Mouse (Mus musculus): ENCODE measurements at regions not wholly inside any gene's neighbourhood (a gene's known extent, or its start where the extent isn't known, plus 50 kb on each side); places are given as distances from the start of the nearest gene placed in this dataset.

DNA sequence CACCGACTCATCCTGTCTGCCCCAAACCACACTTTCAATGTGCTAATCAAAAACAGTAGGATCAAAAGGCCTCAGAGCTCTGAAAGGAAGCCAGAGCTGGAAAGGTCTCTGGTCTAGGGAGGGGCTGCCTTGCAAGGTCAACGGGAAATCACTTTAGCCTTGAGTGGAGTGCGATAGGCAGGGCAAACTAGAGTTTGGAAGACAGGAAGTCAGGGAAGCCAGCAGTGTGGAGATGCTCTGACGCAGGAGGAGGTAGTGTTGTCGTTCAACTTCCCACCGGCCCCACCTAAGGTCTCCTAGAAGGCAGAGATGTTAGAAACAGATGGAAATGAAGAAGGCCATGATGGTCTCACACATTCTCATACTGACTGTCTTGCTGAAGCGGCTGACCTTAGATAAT, 52.0 kb upstream of the Trp53i11 start:
- ATAC-seq (replicated peaks; ENCODE audit: low FRiP score) (no peak), DNase-seq (ENCODE audit: low spot score) (no peak)
- Histone ChIP-seq H3K9ac (ENCODE audit: low read depth, low read length) (no peak overlapping the region), H3K27me3 (replicated peaks; ENCODE audit: control insufficient read depth, insufficient read depth, low read length) (no peaks in the 10 kb centered on the region), H3K4me1 (replicated peaks; ENCODE audit: control insufficient read depth, insufficient read depth, low read length) (no peaks in the 10 kb centered on the region), H3K27ac (ENCODE audit: low read depth, low read length) (no peak overlapping the region), H3K9me3 (ENCODE audit: control insufficient read depth, low read length) (no peaks in the 10 kb centered on the region), H3K36me3 (ENCODE audit: control insufficient read depth, insufficient read depth, low read length) (no peaks in the 10 kb centered on the region), H3K4me3 (ENCODE audit: low read depth, low read length) (no peak overlapping the region), H3K4me2 (no peak overlapping the region)
- 35% methylated on average over 7 of the region's 7 CpGs for WGBS

DNA sequence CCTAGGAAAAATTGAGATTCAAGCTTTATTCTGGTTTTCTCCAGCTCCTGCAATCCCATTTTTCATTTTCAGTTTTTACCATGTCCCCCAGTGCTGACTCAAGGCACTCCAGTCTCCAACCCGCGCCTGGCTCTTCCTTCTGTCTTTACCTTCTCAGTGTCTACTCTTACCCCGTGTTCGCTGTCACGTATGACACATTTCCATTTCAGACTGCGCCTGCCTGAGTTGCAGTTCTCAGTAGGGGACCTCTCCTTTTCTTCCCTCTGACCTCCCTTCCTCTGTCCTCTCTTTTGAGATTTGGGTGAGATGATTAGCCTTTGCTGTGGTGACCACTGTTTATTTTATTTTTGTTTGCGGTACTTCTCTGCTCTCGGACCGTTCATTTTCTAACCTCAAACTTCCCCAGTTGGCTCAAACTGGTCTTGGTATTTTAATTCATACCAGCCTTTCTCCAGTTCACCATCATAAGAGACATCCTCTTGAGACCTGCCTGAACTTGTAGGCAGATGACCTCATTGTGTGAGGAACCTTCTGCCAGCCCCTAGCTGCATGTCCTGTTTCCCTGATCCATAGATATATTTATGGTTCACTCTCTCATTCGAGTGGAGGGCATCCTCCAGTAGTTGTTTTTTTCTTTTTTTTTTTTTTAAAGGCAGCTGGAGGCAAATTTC, 53.9 kb upstream of the Trp53i11 start:
- WGBS: 82% methylated on average over 10 of the region's 10 CpGs

GRCm38 (mm10) chr2:93131825-93132623, 55.3 kb upstream of the Trp53i11 start:
- H3K4me1 ChIP-seq (replicated peaks; ENCODE audit: control insufficient read depth, insufficient read depth, low read length): no peaks in the 10 kb centered on the region
- H3K27ac ChIP-seq (ENCODE audit: low read depth, low read length): no peak overlapping the region
- no peak for DNase-seq (ENCODE audit: low spot score)
- no peak overlapping the region for H3K4me2 ChIP-seq
- 63% methylated on average over 9 of the region's 9 CpGs for WGBS
- H3K36me3 ChIP-seq (ENCODE audit: control insufficient read depth, insufficient read depth, low read length): no peaks in the 10 kb centered on the region
- no peak overlapping the region for H3K9ac ChIP-seq (ENCODE audit: low read depth, low read length)
- H3K4me3 ChIP-seq (ENCODE audit: low read depth, low read length): no peak overlapping the region
- no peaks in the 10 kb centered on the region for H3K9me3 ChIP-seq (ENCODE audit: control insufficient read depth, low read length)
- H3K27me3 ChIP-seq (replicated peaks; ENCODE audit: control insufficient read depth, insufficient read depth, low read length): no peaks in the 10 kb centered on the region
- ATAC-seq (replicated peaks; ENCODE audit: low FRiP score): no peak

More for the DNA sequence above, 53.9 kb upstream of the Trp53i11 start:
- no peaks in the 10 kb centered on the region for H3K4me1 ChIP-seq (replicated peaks; ENCODE audit: control insufficient read depth, insufficient read depth, low read length)
- H3K4me2 ChIP-seq: no peak overlapping the region
- H3K36me3 ChIP-seq (ENCODE audit: control insufficient read depth, insufficient read depth, low read length): no peaks in the 10 kb centered on the region
- no peaks in the 10 kb centered on the region for H3K27me3 ChIP-seq (replicated peaks; ENCODE audit: control insufficient read depth, insufficient read depth, low read length)
- no peak for ATAC-seq (replicated peaks; ENCODE audit: low FRiP score)
- no peak overlapping the region for H3K27ac ChIP-seq (ENCODE audit: low read depth, low read length)
- no peak overlapping the region for H3K4me3 ChIP-seq (ENCODE audit: low read depth, low read length)
- no peak overlapping the region for H3K9ac ChIP-seq (ENCODE audit: low read depth, low read length)
- no peaks in the 10 kb centered on the region for H3K9me3 ChIP-seq (ENCODE audit: control insufficient read depth, low read length)
- no peak for DNase-seq (ENCODE audit: low spot score)

DNA sequence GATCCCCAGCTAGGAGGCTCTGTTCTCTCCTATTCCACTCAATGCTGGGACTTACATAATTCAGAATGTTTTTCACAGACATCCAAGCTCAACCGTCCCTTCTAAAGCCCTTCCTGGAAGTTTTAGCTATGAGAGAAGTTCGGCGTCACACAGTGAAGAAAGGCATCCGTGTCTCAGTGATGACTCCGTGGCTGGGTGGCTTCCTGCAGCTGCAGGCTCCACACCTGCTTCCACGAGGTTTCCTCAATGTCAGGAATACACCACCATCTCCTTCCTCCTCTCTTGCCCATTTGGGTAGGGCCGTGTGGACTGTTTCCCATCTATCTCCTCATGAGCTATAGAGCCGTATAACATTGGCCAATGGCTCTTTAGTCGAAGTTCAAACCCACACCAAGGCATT, 56.1 kb upstream of the Trp53i11 start:
- Histone ChIP-seq H3K27ac (ENCODE audit: low read depth, low read length) (no peak overlapping the region), H3K9ac (ENCODE audit: low read depth, low read length) (no peak overlapping the region), H3K9me3 (ENCODE audit: control insufficient read depth, low read length) (no peaks in the 10 kb centered on the region), H3K27me3 (replicated peaks; ENCODE audit: control insufficient read depth, insufficient read depth, low read length) (no peaks in the 10 kb centered on the region; the same call in 1 of the 2 replicates), H3K4me2 (no peak overlapping the region), H3K4me3 (ENCODE audit: low read depth, low read length) (no peak overlapping the region), H3K4me1 (replicated peaks; ENCODE audit: control insufficient read depth, insufficient read depth, low read length) (no peaks in the 10 kb centered on the region), H3K36me3 (ENCODE audit: control insufficient read depth, insufficient read depth, low read length) (no peaks in the 10 kb centered on the region)
- 72% methylated on average over 9 of the region's 9 CpGs for WGBS
- ATAC-seq (replicated peaks; ENCODE audit: low FRiP score) (no peak), DNase-seq (ENCODE audit: low spot score) (no peak)

GRCm38 (mm10) chr2:93129176-93129575, 58.2 kb upstream of the Trp53i11 start:
- H3K4me2 ChIP-seq: no peak overlapping the region
- no peaks in the 10 kb centered on the region for H3K36me3 ChIP-seq (ENCODE audit: control insufficient read depth, insufficient read depth, low read length)
- ATAC-seq (replicated peaks; ENCODE audit: low FRiP score) (no peak), DNase-seq (ENCODE audit: low spot score) (no peak)
- no peak overlapping the region for H3K9ac ChIP-seq (ENCODE audit: low read depth, low read length)
- H3K27me3 ChIP-seq (replicated peaks; ENCODE audit: control insufficient read depth, insufficient read depth, low read length): no peaks in the 10 kb centered on the region; the same call in 1 of the 2 replicates
- 56% methylated on average over 4 of the region's 4 CpGs for WGBS
- H3K4me1 ChIP-seq (replicated peaks; ENCODE audit: control insufficient read depth, insufficient read depth, low read length): no peaks in the 10 kb centered on the region
- H3K4me3 ChIP-seq (ENCODE audit: low read depth, low read length): no peak overlapping the region
- H3K27ac ChIP-seq (ENCODE audit: low read depth, low read length): no peak overlapping the region
- H3K9me3 ChIP-seq (ENCODE audit: control insufficient read depth, low read length): no peaks in the 10 kb centered on the region

DNA sequence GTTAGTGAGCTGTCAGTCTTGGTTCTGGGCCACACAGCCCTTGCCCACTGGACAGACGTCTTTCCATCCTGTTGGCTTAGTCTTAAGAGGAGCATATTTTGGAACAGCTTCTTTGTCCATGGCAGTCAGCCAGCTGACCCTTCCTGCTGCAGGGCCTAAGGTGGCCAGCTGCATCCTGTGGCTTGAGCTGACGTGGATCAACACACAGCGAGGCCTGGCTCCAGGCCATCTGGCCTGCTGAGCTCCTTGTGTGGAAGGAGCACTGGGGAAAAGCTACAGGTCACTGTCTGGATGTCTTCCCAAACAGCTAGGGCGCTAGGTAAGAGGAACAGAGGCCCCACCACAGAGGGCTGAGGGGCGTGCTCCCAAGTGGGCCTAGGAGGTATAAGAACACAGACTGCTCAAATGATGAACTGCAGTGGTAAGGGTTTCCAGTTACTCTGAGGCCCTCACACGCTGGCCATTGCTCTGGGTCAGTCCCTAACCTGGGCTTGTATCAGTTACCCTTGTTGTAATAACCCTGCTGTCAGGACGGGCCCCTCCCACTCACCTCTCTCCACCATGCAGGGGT, 60.7 kb upstream of the Trp53i11 start:
- 56% methylated on average over 7 of the region's 7 CpGs for WGBS
- no peaks in the 10 kb centered on the region; the same call in 1 of the 2 replicates for H3K27me3 ChIP-seq (replicated peaks; ENCODE audit: control insufficient read depth, insufficient read depth, low read length)
- H3K4me1 ChIP-seq (replicated peaks; ENCODE audit: control insufficient read depth, insufficient read depth, low read length): no peaks in the 10 kb centered on the region
- H3K36me3 ChIP-seq (ENCODE audit: control insufficient read depth, insufficient read depth, low read length): no peaks in the 10 kb centered on the region
- no peaks in the 10 kb centered on the region for H3K9me3 ChIP-seq (ENCODE audit: control insufficient read depth, low read length)
- peak; percentile 39; the same call in 1 of the 2 replicates for ATAC-seq (replicated peaks; ENCODE audit: low FRiP score)
- no peak overlapping the region for H3K4me3 ChIP-seq (ENCODE audit: low read depth, low read length)
- H3K27ac ChIP-seq (ENCODE audit: low read depth, low read length): no peak overlapping the region
- no peak for DNase-seq (ENCODE audit: low spot score)
- H3K9ac ChIP-seq (ENCODE audit: low read depth, low read length): no peak overlapping the region
- no peak overlapping the region for H3K4me2 ChIP-seq

DNA sequence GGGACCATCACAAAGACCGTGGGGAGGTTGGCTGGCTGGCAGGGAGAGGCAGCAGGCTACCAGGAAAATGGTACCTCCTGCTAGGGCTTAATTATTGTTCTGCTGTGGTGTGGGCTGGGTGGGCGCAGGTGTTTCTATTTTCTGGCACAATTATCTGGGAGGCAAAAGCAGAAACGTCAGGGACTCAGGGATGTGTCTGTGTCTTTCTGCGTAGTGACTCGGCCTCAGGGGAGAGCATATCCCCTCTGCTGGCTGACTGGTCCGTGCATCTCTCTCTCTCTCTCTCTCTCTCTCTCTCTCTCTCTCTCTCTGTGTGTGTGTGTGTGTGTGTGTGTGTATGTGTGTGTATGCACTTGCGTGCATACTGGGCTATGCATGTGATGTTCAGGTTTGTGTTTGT, 61.2 kb upstream of the Trp53i11 start:
- H3K9me3 ChIP-seq (ENCODE audit: control insufficient read depth, low read length): no peaks in the 10 kb centered on the region
- no peak overlapping the region for H3K4me3 ChIP-seq (ENCODE audit: low read depth, low read length)
- DNase-seq (ENCODE audit: low spot score): no peak
- no peaks in the 10 kb centered on the region; the same call in 1 of the 2 replicates for H3K27me3 ChIP-seq (replicated peaks; ENCODE audit: control insufficient read depth, insufficient read depth, low read length)
- ATAC-seq (replicated peaks; ENCODE audit: low FRiP score): no peak
- H3K4me2 ChIP-seq: no peak overlapping the region
- H3K9ac ChIP-seq (ENCODE audit: low read depth, low read length): no peak overlapping the region
- no peaks in the 10 kb centered on the region for H3K4me1 ChIP-seq (replicated peaks; ENCODE audit: control insufficient read depth, insufficient read depth, low read length)
- H3K36me3 ChIP-seq (ENCODE audit: control insufficient read depth, insufficient read depth, low read length): no peaks in the 10 kb centered on the region
- WGBS: 72% methylated on average over 7 of the region's 7 CpGs
- no peak overlapping the region for H3K27ac ChIP-seq (ENCODE audit: low read depth, low read length)

DNA sequence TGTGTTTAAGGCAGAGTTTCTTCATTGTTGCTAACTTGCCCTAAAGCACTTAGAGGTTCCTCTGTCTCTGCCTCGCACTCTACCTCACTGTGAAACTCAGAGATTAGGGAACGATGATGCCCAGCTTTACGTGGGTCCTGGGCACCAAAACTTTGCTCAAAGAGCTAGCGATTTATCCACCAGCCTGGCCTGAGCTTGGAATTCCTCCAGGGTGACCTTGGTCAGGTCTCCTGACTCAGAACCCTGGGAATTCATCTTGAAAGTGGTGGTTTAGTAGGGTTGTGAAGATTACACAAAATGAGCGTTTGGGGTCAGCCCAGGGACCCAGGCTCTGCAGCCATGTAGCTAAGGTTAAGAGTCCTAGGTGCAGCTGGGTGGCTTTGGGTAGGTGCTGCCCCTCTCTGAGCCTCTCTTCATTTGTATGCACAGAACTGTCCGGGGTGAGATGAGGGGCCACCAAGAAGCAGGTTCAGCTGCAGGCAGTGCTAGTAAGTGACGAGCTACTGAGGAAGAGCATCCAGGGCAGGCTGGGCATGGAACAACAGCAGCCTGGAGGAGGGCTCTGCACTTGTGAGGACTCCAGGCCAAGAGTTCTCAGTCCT, 62.4 kb upstream of the Trp53i11 start:
- no peak for DNase-seq (ENCODE audit: low spot score)
- no peak overlapping the region for H3K9ac ChIP-seq (ENCODE audit: low read depth, low read length)
- no peak for ATAC-seq (replicated peaks; ENCODE audit: low FRiP score)
- H3K9me3 ChIP-seq (ENCODE audit: control insufficient read depth, low read length): no peaks in the 10 kb centered on the region
- H3K36me3 ChIP-seq (ENCODE audit: control insufficient read depth, insufficient read depth, low read length): no peaks in the 10 kb centered on the region
- H3K27ac ChIP-seq (ENCODE audit: low read depth, low read length): no peak overlapping the region
- H3K4me2 ChIP-seq: no peak overlapping the region
- no peaks in the 10 kb centered on the region for H3K4me1 ChIP-seq (replicated peaks; ENCODE audit: control insufficient read depth, insufficient read depth, low read length)
- 83% methylated on average over 7 of the region's 7 CpGs for WGBS
- H3K27me3 ChIP-seq (replicated peaks; ENCODE audit: control insufficient read depth, insufficient read depth, low read length): no peaks in the 10 kb centered on the region; the same call in 1 of the 2 replicates
- no peak overlapping the region for H3K4me3 ChIP-seq (ENCODE audit: low read depth, low read length)

All from liver, embryonic 11.5 days (tissue).